Mouse (Mus musculus): ENCODE data around the gene Wdr25.

DNA sequence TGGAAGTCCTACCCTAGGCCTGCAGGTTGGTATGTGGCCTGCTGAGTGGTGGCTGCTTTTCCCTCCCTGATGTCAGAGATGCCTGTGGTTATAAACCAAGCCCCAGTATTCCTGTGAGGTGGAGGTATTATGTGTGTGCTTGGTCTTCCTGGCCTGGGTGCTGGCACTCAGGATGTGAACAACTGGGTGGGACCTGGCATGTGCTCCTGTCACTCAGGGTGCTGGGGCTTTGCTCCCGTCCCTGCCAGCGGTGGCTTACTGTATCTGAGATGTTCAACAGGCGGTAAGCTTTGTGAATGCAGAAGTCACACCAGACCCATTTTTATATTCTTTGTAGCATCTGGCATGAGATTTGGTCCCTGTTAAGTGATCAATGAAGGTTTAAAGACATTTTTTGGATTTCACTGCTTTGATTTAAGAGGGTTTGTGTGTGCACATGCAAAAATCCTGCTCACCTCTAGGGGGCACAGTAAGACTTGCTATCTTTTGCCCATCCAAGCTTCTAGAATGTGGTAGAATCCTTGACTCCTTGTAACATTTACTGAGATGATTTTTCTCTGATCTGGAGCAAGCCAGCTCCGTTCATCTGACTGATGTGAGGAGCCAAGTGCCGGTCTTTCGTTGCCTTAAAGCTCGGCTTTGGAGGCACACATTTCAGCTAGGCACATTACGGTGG, 10.3 kb downstream of the Wdr25 start:
- peak in 2 of 3 experiments; percentile 63 to 71; a peak in 4 of 6 replicates for TF ChIP-seq CTCF (IDR thresholded peaks at IDR 0.05 in 2 of 3, conservative IDR thresholded peaks at IDR 0.05 in 1 of 3; ENCODE audit: control insufficient read depth in 1 of 3, insufficient read depth in 1 of 3, low read depth in 2 of 3, low read length in 3 of 3, poor library complexity in 1 of 3, severe bottlenecking in 1 of 3)
- TF ChIP-seq EP300 (IDR thresholded peaks at IDR 0.05; ENCODE audit: low read depth in 1 of 2, low read length in 2 of 2): no peak
